Mouse (Mus musculus): ENCODE measurements around the gene Tbc1d8.

- no peak for TF ChIP-seq CTCF (conservative IDR thresholded peaks at IDR 0.05; ENCODE audit: low read length)
- no peak for TF ChIP-seq POU5F1 (IDR thresholded peaks at IDR 0.05; ENCODE audit: borderline replicate concordance, low read length)
Measured at GRCm38 (mm10) chr1:39515303-39515991, 36.9 kb upstream of the Tbc1d8 start.
